Mouse (Mus musculus) embryonic facial prominence, embryonic 11.5 days (tissue): Measurements from ENCODE around the gene Khdc1c. TPM values are rescaled to one million over a fixed set of nuclear protein-coding genes. Genes with fewer than 3 reads are reported as not detected.
"Not testable (repeated sequence)": the region's sequence is repeated elsewhere in the genome, so short reads cannot be mapped to it uniquely, and the experiment has no call there.

Experiments
- ATAC-seq: fragments of 200-750 bp; cut with Nextera tagmentation; replicated peaks from 2 replicates; pipeline ENCODE4 v1.8.0; 2017; ENCODE audit warnings: low read depth; ENCODE audit not compliant: insufficient number of reproducible peaks, low FRiP score, low TSS enrichment
- DNase-seq: peaks from one replicate; pipeline ENCODE4 v3.0.0-alpha.2; 2015; ENCODE audit warnings: low spot score
- H3K27ac ChIP-seq: fragments of 300-500 bp; sonication (generic); replicated peaks from 2 replicates; pipeline ENCODE4 v1.5.1; 2014; ENCODE audit warnings: mild to moderate bottlenecking, low read depth, low read length, control low read depth
- H3K27me3 ChIP-seq: fragments of 300-500 bp; sonication (generic); 2 replicates; pipeline ENCODE4 v1.6.1; 2014; ENCODE audit warnings: mild to moderate bottlenecking, low read length, moderate library complexity, mixed read lengths; ENCODE audit not compliant: control insufficient read depth, insufficient read depth
- H3K36me3 ChIP-seq: fragments of 300-500 bp; sonication (generic); replicated peaks from 2 replicates; pipeline ENCODE4 v1.6.1; 2014; ENCODE audit warnings: low read depth, mild to moderate bottlenecking, low read length, moderate library complexity, mixed read lengths; ENCODE audit not compliant: control insufficient read depth, insufficient read depth
- H3K4me1 ChIP-seq: fragments of 300-500 bp; sonication (generic); 2 replicates; pipeline ENCODE4 v1.6.1; 2014; ENCODE audit warnings: low read length, mixed read lengths; ENCODE audit not compliant: control insufficient read depth, insufficient read depth
- H3K4me2 ChIP-seq: fragments of 300-500 bp; sonication (generic); 2 replicates; pipeline ENCODE4 v1.6.1; 2014; ENCODE audit warnings: low read depth, mild to moderate bottlenecking, control low read depth, low read length, moderate library complexity
- H3K4me3 ChIP-seq: fragments of 300-500 bp; sonication (generic); 2 replicates; pipeline ENCODE4 v1.5.1; 2014; ENCODE audit warnings: low read depth, low read length, control low read depth
- H3K9ac ChIP-seq: fragments of 300-500 bp; sonication (generic); replicated peaks from 2 replicates; pipeline ENCODE4 v1.6.1; 2014; ENCODE audit warnings: mild to moderate bottlenecking, control low read depth, low read length
- H3K9me3 ChIP-seq: fragments of 300-500 bp; sonication (generic); replicated peaks from 2 replicates; pipeline ENCODE4 v1.6.1; 2016; ENCODE audit warnings: mild to moderate bottlenecking, low read length, inconsistent platforms, mixed read lengths; ENCODE audit not compliant: control insufficient read depth
- WGBS: fragments of 180-500 bp; shearing (Covaris S2); extraction: QIAGEN DNeasy Blood & Tissue Kit; methylation state at CpG from one replicate; pipeline ENCODE4 v1.1.7; 2014; 5-methylcytosine and 5-hydroxymethylcytosine counted together
- polyA plus RNA-seq: library from polyadenylated mRNA; unstranded; fragments of >200 nt; fragmentation: Nextera tagmentation; extraction: Ambion mirVana; gene quantifications from 2 replicates; pipeline ENCODE4 v1.2.1, GENCODE M21; 2014

Khdc1c gene
- not detected in 2 replicates for polyA plus RNA-seq

- H3K4me2 ChIP-seq, H3K36me3 ChIP-seq, H3K4me3 ChIP-seq, H3K9ac ChIP-seq, H3K4me1 ChIP-seq, ATAC-seq, H3K27me3 ChIP-seq, H3K9me3 ChIP-seq, H3K27ac ChIP-seq, DNase-seq: not testable (repeated sequence)
- WGBS: 63% methylated on average over 1 of the region's 1 CpGs
Measured at GRCm38 (mm10) chr1:21368031-21368430, at the start of gene Khdc1c. Gene Khdc1c, plus strand, starts transcription at chr1:21368331.

- H3K27ac ChIP-seq, H3K4me2 ChIP-seq, H3K27me3 ChIP-seq, DNase-seq, H3K9me3 ChIP-seq, H3K4me1 ChIP-seq, ATAC-seq, H3K4me3 ChIP-seq, H3K9ac ChIP-seq, H3K36me3 ChIP-seq: not testable (repeated sequence)
- WGBS: 89% methylated on average over 5 of the region's 5 CpGs
Measured at GRCm38 (mm10) chr1:21320271-21320670, 47.9 kb upstream of the Khdc1c start.

DNA sequence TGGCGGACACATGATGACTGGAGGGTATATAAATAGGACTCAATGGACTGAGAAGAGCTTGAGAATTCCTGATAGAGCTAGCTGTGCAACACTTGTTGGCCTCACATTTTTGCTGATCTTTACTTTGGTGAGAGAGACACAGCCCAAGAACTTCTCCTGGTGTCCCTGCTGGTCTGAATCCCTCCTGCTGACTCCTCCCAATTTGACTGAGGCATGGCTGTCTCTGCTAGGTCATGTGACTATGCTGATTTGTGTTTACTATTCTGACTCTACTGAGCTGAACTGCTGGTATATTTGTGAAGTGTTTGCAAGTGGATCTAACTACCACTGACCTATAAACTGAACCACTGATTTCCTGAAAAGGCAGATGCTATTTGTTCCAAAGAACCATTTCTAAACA lies 46.5 kb upstream of the Khdc1c start:
- H3K4me3 ChIP-seq: no peak overlapping the region
- H3K4me1 ChIP-seq: no peaks in the 10 kb centered on the region
- no peaks in the 10 kb centered on the region for H3K9me3 ChIP-seq
- no peaks in the 10 kb centered on the region for H3K27me3 ChIP-seq
- no peak for DNase-seq
- no peak overlapping the region for H3K27ac ChIP-seq
- 83% methylated on average over 1 of the region's 1 CpGs for WGBS
- ATAC-seq: no peak
- H3K9ac ChIP-seq: no peak overlapping the region
- no peaks in the 10 kb centered on the region for H3K36me3 ChIP-seq
- no peak overlapping the region for H3K4me2 ChIP-seq

GRCm38 (mm10) chr1:21323996-21324574 lies 44.0 kb upstream of the Khdc1c start:
- 84% methylated on average over 1 of the region's 1 CpGs for WGBS
- no peak overlapping the region for H3K4me3 ChIP-seq
- no peaks in the 10 kb centered on the region for H3K9me3 ChIP-seq
- no peak overlapping the region for H3K9ac ChIP-seq
- H3K4me1 ChIP-seq: no peaks in the 10 kb centered on the region
- H3K27ac ChIP-seq: no peak overlapping the region
- no peak for DNase-seq
- H3K27me3 ChIP-seq: no peaks in the 10 kb centered on the region
- ATAC-seq: no peak
- H3K4me2 ChIP-seq: no peak overlapping the region
- H3K36me3 ChIP-seq: no peaks in the 10 kb centered on the region

DNA sequence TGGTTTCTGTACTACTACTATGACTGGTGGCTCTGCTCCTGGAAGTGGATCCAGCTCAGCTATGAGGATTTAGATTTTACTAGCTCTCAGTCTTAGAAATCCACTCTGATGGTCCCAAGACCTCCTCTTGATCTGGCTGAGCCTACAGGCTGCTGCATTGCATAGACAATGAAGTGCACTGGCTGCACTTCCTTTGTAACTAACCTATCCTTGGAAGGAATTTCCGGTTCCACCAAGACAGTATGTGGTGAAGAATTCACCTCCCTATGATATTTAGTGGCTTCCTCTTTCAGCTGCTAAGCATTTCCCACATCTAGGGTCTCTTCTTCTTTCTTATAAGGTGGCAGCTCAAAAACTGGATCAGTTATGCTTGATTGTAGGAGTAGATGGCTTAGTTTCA lies 43.5 kb upstream of the Khdc1c start:
- Histone ChIP-seq H3K27me3 (no peaks in the 10 kb centered on the region), H3K9ac (no peak overlapping the region), H3K4me1 (no peaks in the 10 kb centered on the region), H3K36me3 (no peaks in the 10 kb centered on the region), H3K9me3 (no peaks in the 10 kb centered on the region), H3K4me3 (no peak overlapping the region), H3K27ac (no peak overlapping the region), H3K4me2 (no peak overlapping the region)
- DNase-seq (no peak), ATAC-seq (no peak)
- 88% methylated on average over 1 of the region's 1 CpGs for WGBS

- Histone ChIP-seq H3K27ac (no peak overlapping the region), H3K27me3 (no peaks in the 10 kb centered on the region), H3K9me3 (no peaks in the 10 kb centered on the region), H3K4me2 (no peak overlapping the region), H3K36me3 (no peaks in the 10 kb centered on the region), H3K4me1 (no peaks in the 10 kb centered on the region), H3K9ac (no peak overlapping the region), H3K4me3 (no peak overlapping the region)
- WGBS: 91% methylated on average over 7 of the region's 7 CpGs
- no peak for ATAC-seq
- DNase-seq: no peak
Measured at GRCm38 (mm10) chr1:21326733-21327132, 41.4 kb upstream of the Khdc1c start.

DNA sequence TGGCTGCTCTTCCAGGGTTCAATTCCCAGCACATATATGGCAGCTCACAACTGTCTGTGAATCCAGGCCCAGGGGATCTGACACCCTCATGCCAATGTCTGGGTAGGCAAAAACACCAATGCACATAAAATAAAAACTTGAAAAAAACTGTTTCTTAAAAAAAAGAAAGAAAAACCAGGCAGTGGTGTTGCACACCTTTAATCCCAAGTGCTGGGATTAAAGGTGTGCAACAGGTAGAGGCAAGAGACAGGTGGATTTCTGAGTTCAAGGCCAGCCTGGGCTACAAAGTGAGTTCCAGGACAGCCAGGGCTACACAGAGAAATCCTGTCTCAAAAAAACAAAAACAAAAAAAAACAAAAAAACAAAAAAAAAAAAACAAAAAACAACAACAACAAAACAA lies 37.0 kb upstream of the Khdc1c start:
- H3K9me3 ChIP-seq, H3K9ac ChIP-seq, DNase-seq, H3K27me3 ChIP-seq, H3K4me2 ChIP-seq, H3K4me3 ChIP-seq, H3K36me3 ChIP-seq, H3K27ac ChIP-seq, ATAC-seq, H3K4me1 ChIP-seq: not testable (repeated sequence)

DNA sequence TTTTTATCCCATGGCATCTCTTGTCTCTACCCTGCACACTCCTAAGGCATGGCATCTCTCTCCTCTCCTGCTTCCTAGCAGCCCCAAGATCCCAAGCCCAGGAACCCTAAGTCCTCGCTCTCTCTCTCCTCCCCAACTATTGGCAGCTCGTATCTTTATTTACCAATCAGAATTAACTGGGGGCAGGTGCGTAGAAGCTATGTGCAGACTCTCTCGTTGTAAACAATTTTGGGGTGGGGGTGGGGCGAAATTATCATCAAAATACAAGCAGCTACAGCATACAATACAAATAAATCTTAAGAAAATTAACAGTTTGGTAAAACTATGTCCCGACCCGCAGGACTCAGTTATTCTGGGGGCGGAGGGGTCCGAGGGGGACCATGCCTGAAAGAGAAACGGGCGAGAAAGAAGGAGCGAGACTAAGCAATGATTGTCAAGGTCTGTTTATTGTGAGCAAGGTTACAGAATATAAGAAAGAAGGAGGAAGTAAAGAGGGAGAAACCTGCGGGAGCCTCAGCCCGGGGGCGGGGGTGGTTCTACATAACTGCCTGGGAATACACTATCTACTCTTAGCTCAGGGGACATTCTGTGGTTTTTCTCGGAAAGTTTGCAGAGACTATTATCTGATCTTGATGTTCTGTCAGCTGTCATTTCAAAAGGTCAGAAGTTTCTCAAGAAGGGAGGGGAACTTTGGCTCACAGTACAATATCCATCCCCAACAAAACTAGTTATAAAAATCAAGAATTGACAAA lies 34.7 kb upstream of the Khdc1c start:
- Histone ChIP-seq H3K4me1 (no peaks in the 10 kb centered on the region), H3K27ac (no peak overlapping the region), H3K4me3 (no peak overlapping the region), H3K9ac (no peak overlapping the region), H3K27me3 (no peaks in the 10 kb centered on the region), H3K36me3 (no peaks in the 10 kb centered on the region), H3K9me3 (no peaks in the 10 kb centered on the region), H3K4me2 (no peak overlapping the region)
- DNase-seq (no peak), ATAC-seq (no peak)
- whole genome bisulfite sequencing: 81% methylated on average over 16 of the region's 16 CpGs
